Mouse (Mus musculus) kidney, adult 2 months (tissue): ENCODE results near the gene Epo.

Experiments
- CTCF ChIP-seq: fragments of 200-500 bp; conservative IDR thresholded peaks from 2 replicates; pipeline ENCODE4 v1.5.1; 2011; ENCODE audit warnings: low read depth, mild to moderate bottlenecking, control low read depth, low read length, moderate library complexity, mixed read lengths; ENCODE audit not compliant: insufficient read depth, insufficient read length
- POLR2A ChIP-seq: fragments of 200-500 bp; IDR thresholded peaks from one replicate; pipeline ENCODE4 v1.6.1; 2011; ENCODE audit warnings: low read depth, low read length, control low read depth

DNA sequence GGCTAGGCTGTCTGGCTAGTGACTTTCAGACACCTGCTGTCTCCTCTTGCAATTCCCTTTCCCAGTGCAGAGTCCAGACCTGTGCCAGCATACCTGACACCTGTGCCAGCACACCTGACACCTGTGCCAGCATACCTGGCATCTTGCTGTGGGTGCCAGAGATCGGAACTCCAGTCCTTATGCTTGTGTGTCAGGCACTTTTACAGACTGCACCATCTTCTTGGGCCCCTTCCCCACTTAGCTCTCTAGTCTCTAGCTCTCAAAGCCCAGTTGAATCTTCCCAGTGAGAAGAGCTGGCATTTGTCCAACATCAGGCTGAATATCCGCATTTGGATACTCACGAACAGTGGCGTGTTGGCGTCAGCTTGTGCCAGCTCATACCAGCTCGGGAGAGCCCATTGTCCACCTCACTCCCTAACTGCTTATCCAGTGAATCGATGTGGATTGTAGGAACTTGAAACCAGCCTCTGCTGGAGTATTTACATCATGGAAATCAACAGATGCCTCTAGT lies 6.3 kb upstream of the Epo start:
- TF ChIP-seq CTCF (no peak), POLR2A (no peak)
